Mouse (Mus musculus) retina, postnatal 7 days (tissue): ENCODE measurements around the gene Pitpnm1.

Experiments
- DNase-seq: peaks from one replicate; pipeline ENCODE4 v3.0.0-alpha.2; 2012; ENCODE audit warnings: low read depth, low spot score

Gene Pitpnm1

GRCm38 (mm10) chr19:4137913-4138312 lies 38.1 kb downstream of the Pitpnm1 start:
- DNase-seq, result no peak

- peak; percentile 58 for DNase-seq
Measured at GRCm38 (mm10) chr19:4139446-4139845, 39.6 kb downstream of the Pitpnm1 start, which contains the start of gene Gpr152. Gene Gpr152, plus strand, starts transcription at chr19:4139787.

- no peak for DNase-seq
Measured at GRCm38 (mm10) chr19:4140147-4140546, 40.3 kb downstream of the Pitpnm1 start.

DNA sequence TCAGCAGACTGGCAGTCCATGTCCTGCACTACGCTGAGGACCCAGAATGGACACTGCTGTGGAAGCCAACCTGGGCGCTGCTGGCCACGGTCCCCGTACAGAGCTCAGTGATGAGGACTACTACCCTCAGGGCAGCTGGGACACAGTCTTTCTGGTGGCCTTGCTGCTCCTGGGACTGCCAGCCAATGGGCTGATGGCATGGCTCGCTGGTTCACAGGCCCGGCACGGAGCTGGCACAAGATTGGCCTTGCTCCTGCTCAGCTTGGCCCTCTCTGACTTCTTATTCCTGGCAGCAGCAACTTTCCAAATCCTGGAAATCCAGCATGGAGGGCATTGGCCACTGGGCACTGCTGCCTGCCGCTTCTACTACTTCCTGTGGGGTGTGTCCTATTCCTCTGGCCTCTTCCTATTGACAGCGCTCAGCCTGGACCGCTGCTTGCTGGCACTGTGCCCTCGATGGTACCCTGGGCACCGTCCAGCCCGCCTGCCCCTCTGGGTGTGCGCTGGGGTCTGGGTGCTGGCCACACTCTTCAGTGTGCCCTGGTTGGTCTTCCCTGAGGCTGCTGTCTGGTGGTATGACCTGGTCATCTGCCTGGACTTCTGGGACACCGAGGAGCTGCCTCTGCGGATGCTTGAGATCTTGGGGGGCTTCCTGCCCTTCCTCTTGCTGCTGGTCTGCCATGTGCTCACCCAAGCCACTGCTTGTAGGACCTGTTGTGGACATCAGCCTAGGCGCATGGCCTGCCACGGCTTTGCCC lies 42.8 kb downstream of the Pitpnm1 start:
- no peak for DNase-seq

DNA sequence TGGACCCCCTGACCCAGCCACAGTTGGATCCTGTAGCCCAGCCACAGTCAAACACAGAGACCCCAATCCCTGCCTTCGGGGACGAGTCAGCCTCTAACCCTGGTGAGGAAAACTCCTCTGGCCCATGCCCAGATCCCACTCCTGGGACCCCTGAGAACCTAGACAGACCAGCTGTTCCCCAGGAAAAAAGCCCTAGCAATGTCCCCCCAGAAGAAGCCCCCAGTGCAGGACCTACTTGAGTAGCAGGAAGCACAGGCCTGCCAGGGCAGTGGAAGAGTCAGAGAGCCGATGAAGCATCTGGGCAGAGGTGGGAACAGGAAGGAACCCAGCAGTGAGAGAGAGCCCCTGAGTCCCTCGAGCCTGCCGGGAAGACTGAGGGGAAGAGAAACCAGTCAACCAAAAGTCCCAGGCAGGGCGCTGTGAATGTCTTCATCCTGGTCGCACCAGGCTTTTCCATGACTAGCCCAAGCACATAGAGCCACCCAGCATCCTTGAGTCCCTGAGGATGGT lies 44.0 kb downstream of the Pitpnm1 start, which contains the start of gene Cabp4:
Cabp4 (minus strand) TSS at position 275 of the 510 bp plus-strand sequence.
- DNase-seq, result no peak

DNA sequence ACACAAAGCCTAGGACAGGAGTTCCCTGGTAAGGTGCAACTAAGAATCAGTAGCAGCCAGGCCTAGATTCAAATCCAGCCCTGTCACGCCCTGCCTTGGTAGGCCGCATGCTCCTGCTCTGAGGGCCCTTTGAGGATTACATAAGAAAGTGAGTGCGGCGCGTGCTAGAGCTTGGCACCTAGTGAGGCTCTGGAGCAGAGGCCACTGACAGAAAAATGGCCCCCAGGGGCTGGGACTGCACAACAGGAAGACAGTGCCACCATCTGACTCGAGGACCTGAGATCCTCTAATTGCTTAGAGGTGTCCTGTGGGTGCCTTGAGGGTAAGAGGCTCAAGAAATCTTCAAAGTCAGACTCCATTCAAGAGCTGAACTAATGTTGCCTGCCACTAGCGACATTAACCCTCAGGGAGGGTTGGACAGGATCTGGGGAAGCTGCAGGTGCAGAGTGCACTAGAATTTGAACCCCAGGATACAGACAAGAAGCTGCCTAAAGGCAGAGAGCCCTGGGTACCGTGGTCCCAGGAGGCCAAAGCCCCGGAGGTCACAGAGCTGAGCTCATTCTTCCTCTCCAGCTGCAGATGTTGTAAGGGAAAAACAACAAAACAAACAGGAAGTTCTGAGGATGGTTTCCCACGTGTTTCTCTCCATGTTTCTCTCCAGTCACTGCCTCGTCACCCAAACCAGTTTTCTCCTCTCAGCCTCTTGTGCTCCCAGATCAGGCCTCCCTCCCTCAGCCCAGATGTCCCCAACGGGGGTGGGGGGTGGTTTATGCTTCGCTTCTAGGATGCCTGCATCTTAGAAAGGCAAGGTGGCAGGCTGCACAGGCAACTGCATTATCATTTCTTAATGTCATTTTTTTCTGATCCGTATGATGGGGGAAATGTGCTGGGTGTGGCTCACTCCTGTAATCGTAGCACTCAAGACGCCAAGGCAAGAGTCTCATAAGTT lies 45.0 kb downstream of the Pitpnm1 start:
- DNase-seq, result no peak

GRCm38 (mm10) chr19:4145936-4146335 lies 46.1 kb downstream of the Pitpnm1 start:
- no peak for DNase-seq

DNA sequence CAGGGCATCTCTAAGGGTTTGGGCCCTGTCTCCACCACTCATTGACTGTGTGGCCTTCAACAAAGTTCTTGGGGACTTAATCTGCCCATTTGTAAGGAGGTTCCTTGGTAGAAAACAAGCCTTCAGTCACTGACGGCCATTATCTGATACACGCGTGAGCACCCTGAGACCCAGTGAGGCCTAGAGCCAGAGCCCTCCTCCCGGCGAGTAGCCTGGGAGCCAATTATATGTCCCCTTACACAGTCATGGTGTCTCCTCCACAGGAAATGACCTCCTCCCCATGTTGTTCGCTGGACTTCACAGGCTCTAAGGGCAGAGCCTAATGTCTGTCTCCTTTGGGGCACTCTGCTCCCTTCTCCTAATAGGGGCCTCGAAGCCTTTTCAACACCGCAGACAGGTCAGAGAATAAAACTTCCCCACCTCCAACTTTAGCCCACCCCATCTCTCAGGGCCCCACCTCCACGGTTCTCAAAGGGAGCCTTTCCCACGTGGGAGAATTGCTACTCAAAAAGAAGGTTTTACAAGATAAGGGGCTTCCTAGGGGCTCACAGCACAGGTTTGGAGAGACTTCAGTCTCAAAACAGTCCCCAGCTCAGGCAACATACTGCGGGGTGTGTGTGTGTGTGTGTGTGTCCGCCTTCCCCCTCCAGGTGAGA lies 46.7 kb downstream of the Pitpnm1 start:
- DNase-seq, result no peak

DNA sequence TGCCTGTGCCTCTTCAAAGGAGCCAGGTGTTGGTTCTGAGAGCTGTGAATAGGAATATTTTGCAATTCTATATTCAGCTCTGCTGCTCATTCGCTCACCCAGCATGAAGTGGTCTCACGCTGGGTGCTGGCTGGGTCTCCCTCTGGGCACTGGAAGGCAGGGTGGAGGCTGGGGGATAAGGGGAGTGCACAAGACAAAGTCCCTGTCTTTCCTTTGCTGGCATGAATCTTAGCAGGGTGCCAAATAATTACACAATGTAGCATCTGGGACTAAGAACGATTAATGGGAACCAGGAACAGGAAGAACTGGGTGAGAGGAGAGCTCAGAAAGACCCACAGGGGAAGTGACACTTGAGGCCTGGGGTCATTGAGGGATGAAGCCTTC lies 47.2 kb downstream of the Pitpnm1 start:
- no peak for DNase-seq

DNA sequence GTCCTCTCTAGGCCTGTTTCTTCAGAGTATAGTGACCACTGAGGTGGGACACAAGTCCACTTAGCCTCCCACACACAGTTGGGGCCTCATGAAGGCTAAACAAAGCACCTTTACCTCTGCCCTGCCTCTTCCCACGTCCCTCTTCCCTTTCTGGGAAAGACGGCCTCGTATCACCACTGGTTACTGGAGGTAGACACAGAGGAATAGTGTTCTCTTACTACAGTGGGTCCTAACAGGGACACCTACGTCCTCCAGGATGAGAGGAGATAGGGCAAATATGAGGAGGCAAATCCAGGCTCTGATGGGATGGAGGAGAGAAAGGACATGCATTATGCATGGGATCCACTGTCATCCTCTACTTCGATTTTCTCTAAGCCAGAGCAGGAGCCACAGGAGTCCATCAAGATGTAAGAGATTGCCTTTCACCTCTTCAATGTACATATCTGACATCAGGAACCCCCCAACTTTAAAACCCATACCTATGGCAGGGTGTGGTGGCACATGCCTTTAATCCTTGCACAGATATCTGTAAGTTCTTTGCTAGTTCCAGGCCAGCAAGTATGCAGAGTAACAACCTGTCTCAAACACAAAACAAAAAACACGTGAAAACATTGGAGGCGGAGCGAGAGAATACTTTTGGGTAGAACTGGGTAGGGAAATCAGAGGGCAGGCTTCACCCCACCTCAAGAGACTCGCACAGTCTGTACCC lies 48.1 kb downstream of the Pitpnm1 start:
- DNase-seq, result no peak

DNA sequence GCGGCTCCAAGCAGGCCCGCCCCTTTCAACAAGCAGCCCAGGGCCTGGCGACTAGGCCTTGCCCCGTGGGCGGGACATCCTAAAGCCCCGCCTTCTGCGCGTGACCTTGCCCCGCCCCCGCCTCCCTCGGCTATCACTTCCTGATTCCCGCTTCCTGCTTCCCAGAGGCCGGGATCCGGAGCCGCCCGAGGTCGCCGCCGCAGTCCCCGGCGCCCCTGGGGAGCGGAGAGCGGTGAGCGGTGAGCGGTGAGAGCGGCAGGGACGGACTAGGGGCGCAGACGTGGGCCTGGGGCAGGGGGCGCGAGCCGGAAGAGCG lies 48.7 kb downstream of the Pitpnm1 start, which contains the start of gene Coro1b:
Coro1b (plus strand) TSS at position 129 of the 316 bp plus-strand sequence.
- peak; percentile 86 for DNase-seq

DNA sequence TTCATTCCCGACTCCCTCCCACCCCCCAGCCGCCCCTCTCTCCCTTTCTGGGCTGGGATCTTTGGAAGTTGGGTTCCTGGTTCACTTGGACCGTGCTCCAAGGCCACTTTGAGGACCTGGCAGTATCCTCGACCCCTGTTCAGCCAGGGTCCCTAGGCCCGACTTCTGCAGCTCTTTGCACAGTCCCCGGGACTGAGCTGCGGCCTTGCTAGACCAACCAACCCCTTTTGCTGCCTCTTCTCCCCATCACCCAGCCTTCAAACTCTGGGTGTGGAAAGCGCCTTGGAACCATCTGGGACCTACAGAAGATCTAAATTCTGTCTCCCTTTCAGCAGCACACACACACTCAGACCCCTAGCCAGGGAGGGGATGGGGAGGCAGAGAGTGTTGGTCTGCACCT lies 49.0 kb downstream of the Pitpnm1 start:
- DNase-seq, result no peak

- DNase-seq, result no peak
Measured at GRCm38 (mm10) chr19:4149283-4149682, 49.5 kb downstream of the Pitpnm1 start.

- DNase-seq, result no peak
Measured at GRCm38 (mm10) chr19:4149764-4150461, 50.1 kb downstream of the Pitpnm1 start.

DNA sequence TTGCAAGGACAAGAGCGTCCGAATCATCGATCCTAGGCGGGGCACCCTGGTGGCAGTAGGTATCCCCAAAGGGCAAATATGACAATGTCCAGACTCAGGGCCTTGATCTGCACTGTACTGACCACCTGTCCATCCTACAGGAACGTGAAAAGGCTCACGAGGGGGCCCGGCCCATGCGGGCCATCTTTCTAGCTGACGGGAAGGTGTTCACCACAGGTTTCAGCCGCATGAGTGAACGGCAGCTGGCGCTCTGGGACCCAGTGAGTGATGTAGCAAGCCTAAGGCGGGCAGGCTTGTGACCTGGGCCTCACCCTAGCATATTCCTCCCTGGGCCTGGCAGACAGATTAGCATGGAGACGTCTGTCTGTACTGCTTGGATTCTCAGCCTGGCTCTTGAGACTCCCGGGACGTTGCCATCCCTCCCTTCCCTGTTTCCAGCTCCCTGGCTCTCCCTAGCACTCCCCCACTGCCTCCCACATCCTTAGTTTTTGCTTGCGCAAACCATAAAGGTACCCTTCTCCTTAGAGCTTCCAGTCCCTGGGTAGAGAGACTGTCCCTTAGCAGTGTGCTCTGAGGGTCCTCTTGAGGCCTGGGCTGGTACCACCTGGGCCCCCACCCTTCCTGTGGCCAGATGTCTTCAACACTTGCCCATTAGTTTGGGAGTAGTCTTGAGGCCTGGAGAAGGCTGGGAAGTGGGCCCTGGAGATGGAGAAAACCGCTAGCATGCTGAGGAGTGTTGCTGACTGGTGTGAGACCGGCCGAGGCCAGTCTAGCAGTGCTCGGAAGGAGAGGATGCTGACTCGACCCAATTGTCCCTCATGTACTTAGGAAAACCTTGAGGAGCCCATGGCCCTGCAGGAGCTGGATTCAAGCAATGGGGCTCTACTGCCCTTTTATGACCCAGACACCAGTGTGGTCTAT lies 51.0 kb downstream of the Pitpnm1 start:
- DNase-seq, result no peak

GRCm38 (mm10) chr19:4151488-4151860 lies 51.7 kb downstream of the Pitpnm1 start:
- no peak for DNase-seq

DNA sequence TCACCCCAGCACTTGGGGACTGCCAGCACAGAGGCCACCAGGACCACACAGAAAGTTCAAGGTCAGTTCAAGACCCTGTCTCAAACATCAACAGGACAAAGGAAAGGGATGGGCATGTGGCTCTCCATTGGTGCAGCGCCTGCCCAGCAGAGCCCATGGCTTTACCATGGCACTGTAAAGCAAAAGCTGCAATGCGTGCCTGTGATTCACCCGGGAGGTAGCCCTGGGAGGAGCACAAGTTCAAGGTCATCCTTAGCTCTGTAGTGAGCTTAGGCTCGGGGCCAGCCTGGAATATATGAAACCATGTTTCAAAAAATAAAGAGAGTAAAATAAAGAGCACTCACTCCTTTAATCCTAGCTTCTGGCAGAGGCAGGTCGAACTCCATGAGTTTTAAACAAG lies 52.1 kb downstream of the Pitpnm1 start:
- no peak for DNase-seq

GRCm38 (mm10) chr19:4152445-4153231 lies 52.8 kb downstream of the Pitpnm1 start:
- DNase-seq, result no peak

DNA sequence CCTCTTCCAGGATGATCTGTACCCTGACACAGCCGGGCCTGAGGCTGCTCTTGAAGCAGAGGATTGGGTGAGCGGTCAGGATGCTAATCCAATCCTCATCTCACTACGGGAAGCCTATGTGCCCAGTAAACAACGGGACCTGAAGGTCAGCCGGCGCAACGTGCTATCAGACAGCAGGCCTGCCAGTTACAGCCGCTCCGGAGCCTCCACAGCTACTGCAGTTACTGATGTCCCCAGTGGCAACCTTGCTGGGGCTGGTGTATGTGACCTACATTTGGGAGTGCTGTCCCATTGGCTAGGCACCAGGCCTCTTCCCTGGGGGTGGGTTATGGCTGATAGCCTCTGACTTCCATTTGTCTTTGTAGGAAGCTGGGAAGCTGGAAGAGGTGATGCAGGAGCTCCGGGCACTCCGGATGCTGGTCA lies 53.4 kb downstream of the Pitpnm1 start, which contains the start of gene Ptprcap:
Ptprcap (plus strand) TSS at position 373 of the 423 bp plus-strand sequence.
- DNase-seq, result no peak
